Mouse (Mus musculus): Measurements from ENCODE around the gene Acot6.

- TF ChIP-seq CTCF (IDR thresholded peaks at IDR 0.05 in 2 of 3, conservative IDR thresholded peaks at IDR 0.05 in 1 of 3; ENCODE audit: control insufficient read depth in 1 of 3, insufficient read depth in 1 of 3, low read depth in 2 of 3, low read length in 3 of 3, poor library complexity in 1 of 3, severe bottlenecking in 1 of 3), result no peak
- TF ChIP-seq HCFC1 (IDR thresholded peaks at IDR 0.05; ENCODE audit: low read depth, low read length), result no peak
- TF ChIP-seq NELFE (IDR thresholded peaks at IDR 0.05; ENCODE audit: low read depth, low read length), result no peak
- no peak for TF ChIP-seq TAL1 (IDR thresholded peaks at IDR 0.05; ENCODE audit: low read length)
- no peak for TF ChIP-seq POLR2A (IDR thresholded peaks at IDR 0.05; ENCODE audit: control insufficient read depth in 1 of 2, insufficient read depth in 1 of 2, low read depth in 1 of 2, low read length in 2 of 2, poor library complexity in 1 of 2)
- no peak for TF ChIP-seq RCOR1 (IDR thresholded peaks at IDR 0.05; ENCODE audit: low read depth, low read length)
- no peak for TF ChIP-seq USF1 (IDR thresholded peaks at IDR 0.05; ENCODE audit: low read depth, low read length)
- TF ChIP-seq CHD2 (IDR thresholded peaks at IDR 0.05; ENCODE audit: low read length), result no peak
- TF ChIP-seq ZNF384 (IDR thresholded peaks at IDR 0.05; ENCODE audit: low read depth, low read length), result no peak
- no peak for TF ChIP-seq CHD1 (IDR thresholded peaks at IDR 0.05; ENCODE audit: low read depth, low read length)
- no peak for TF ChIP-seq EP300 (IDR thresholded peaks at IDR 0.05; ENCODE audit: low read depth in 1 of 2, low read length in 2 of 2)
Observed at GRCm38 (mm10) chr12:84062336-84062735, 38.1 kb upstream of the Acot6 start.
